Mouse (Mus musculus): ENCODE measurements around the gene Aldh3b2.
A peak's percentile ranks its signal among the peaks of the same experiment; 100 is the strongest.

Aldh3b2 gene

GRCm38 (mm10) chr19:3988066-3988465, 15.9 kb downstream of the Aldh3b2 start:
- DNase-seq (ENCODE audit: low read depth), result no peak

DNA sequence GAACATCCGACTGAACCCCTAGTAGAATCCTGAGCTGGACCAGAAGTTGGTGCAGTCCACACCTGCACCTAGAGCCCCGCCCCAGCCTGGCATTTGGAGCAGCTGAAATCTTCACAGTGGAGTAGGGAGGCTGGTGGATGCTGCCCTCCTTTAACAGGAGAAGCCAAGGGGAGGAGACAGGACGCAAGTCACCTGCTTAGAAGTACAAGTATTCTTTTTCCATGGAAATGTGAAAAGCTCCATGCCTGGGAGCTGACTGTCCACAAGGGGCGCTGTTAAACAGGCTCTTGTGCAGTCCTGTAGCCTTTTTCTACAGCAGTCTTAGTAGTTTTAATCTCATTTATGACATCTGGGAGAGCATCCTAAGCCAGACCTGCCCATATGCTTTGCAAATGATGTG, 16.6 kb downstream of the Aldh3b2 start:
- no peak for DNase-seq (ENCODE audit: low read depth)

DNA sequence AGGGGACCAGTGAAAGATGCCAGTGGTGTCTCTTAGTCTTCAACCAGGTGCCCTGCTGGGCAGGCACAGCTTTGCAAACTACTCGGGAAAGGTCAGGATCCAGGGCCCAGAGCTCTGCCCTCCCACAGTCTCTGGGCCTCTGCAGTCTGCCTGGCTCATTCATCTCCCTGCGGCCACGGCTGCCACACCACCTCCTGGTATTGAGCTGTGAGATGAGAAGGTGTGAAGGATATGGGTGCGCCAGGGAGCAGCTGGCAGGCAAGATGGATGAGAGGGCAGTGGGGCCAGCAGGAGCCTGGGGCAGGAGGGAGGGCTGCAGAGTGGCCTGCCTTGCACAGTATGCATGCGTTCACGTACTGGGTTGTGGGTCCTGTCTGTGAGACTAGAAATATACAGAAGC, 18.7 kb downstream of the Aldh3b2 start:
- no peak for DNase-seq (ENCODE audit: low read depth)

- no peak for DNase-seq (ENCODE audit: low read depth)
Observed at GRCm38 (mm10) chr19:3991562-3991961, 19.4 kb downstream of the Aldh3b2 start.

DNA sequence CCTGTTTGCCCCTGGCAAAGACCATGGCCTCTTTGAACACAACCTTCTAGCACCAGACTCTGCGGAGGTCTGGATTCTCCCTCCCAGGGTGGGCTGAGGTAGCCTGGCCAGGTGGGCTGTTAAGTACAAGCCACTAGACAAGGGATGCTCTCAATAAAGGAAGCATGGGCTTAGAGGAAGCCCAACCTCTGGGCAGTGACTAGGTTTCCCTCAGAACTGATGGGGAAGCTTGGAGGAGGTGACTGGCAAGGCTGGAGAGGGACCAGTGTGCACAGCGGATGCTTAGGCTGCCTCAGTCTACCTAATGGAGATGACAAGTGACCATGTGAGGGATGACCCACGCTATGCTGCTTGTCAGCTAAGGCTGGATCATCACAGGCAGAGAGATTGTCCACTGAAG, 19.8 kb downstream of the Aldh3b2 start:
- DNase-seq (ENCODE audit: low read depth), result no peak

GRCm38 (mm10) chr19:3992416-3992815, 20.3 kb downstream of the Aldh3b2 start, which contains the start of gene Tbx10:
TSS of gene Tbx10 (plus strand) at chr19:3992752.
- DNase-seq (ENCODE audit: low read depth), result no peak

DNA sequence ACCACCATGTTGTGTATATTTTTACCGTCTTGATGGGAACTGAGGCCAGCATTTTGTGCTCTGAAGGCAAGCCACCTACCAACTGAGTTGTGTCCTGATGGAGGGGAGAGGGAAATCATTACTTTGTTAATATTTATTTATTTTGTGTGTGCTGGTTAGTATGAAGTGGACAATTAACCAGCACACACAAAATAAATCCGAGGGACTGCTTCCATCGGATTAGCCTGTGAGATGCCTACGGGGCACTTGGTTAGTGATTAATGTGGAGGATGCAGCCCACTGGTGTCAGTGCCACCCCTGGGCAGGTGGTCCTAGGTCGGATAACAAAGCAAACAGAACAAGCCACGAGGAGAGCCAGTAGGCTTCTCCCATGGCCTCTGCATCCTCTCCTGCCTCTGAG, 22.8 kb downstream of the Aldh3b2 start:
- no peak for DNase-seq (ENCODE audit: low read depth)

GRCm38 (mm10) chr19:3995505-3995904, 23.4 kb downstream of the Aldh3b2 start:
- DNase-seq (ENCODE audit: low read depth), result no peak

GRCm38 (mm10) chr19:3996106-3996505, 24.0 kb downstream of the Aldh3b2 start:
- peak; percentile 21 for DNase-seq (ENCODE audit: low read depth)

- no peak for DNase-seq (ENCODE audit: low read depth)
Observed at GRCm38 (mm10) chr19:3996747-3997146, 24.6 kb downstream of the Aldh3b2 start.

DNA sequence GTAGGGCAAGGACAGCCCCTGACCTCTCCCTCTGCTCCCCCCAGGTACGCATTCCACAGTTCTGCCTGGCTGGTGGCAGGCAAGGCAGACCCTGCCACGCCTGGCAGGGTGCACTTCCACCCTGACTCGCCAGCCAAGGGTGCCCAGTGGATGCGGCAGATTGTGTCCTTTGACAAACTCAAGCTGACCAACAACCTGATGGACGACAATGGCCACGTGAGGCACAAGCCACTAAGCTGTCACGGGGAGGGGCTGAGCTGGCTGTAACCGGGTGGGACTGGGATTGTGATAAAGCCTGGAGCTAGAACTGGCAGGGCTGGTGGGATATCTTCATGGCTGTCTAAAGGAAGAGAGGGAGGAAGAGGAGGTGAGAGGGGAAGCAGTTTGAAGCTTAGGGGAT, 25.1 kb downstream of the Aldh3b2 start:
- DNase-seq (ENCODE audit: low read depth), result no peak

DNA sequence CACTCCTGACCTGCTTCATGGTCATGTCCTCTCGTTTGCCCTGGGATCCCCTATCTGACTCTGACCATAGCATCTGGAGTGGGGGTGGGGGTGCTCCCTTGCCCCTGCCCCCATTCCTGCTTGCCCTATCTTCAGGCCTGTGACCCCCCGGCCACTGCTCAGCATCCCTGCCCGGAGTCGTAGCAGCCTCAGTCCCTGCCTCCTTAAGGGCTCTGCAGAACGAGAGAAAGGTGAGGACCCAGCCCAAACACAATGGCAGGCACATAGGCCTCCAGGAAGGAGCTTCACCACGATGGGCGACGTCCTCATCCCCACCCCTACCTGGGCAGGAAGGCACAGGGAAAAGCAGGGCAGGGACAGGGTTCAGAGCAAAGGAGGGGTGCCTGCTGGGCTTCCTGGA, 26.2 kb downstream of the Aldh3b2 start:
- no peak for DNase-seq (ENCODE audit: low read depth)

GRCm38 (mm10) chr19:3999121-3999730, 27.1 kb downstream of the Aldh3b2 start:
- peak; percentile 60 for DNase-seq (ENCODE audit: low read depth)

DNA sequence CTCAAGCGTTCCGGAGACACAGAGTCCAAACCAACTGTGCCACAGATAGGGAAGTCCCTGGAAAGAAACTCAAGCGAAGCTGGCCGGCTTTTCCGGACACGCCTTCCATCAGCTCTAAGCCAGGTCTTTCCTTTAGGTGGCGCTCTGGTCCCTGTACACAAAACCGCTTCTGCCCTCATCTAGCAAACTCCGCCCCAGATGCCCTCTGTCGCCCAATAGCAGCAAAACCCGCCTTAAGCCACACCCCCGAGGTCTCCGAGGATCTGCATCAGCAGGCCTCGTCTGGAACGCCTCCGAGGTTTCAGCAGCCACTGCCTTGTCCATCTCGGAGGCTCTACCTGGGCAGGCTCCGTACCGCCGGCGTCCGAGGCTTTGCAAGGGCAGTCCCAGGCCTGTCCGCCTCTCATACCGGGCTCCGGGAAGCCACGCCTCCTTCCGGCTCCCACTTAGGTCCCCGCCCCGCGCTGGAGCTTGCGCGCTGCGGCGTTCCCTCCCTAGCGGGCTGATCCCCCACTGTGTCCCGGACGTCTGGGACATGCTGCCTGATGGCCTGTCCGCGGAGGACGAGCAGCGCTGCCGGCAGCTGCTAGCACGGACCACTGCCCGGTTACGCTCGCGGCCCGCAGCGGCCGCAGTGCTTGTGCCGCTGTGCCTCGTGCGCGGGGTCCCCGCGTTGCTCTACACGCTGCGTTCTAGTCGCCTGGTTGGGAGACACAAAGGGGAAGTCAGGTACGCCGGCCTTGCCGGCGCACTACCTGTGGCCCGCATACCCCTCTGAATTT, 28.2 kb downstream of the Aldh3b2 start, which contains the start of the genes Nudt8 and Gm49405:
Gene Nudt8, plus strand, starts transcription at position 462 of the 782 bp plus-strand sequence.
Gene Gm49405, plus strand, starts transcription at position 508 of the 782 bp plus-strand sequence.
- peak; percentile 99 for DNase-seq (ENCODE audit: low read depth)

GRCm38 (mm10) chr19:4000949-4001525, 28.9 kb downstream of the Aldh3b2 start:
- peak; percentile 47 for DNase-seq (ENCODE audit: low read depth)

DNA sequence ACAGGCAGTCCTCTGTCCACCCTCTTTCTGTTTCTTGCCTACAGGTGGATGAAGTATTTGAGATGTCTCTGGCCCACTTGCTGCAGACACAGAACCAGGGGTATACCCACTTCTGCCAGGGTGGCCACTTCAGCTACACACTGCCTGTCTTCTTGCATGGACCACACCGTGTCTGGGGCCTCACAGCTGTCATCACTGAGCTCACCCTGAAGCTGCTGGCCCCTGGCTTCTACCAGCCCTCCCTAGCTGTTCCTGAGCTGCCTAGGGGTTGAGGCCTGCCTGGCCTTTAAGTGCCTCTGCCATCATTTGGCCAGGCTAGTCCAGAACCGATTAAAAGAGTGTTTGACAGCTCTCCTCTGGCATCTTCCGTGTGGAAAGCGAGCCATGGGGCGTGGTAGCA, 29.6 kb downstream of the Aldh3b2 start:
- no peak for DNase-seq (ENCODE audit: low read depth)

GRCm38 (mm10) chr19:4003112-4003511, 31.0 kb downstream of the Aldh3b2 start, which contains the start of gene Doc2g:
TSS of gene Doc2g (plus strand) at chr19:4003313.
- DNase-seq (ENCODE audit: low read depth), result no peak

DNA sequence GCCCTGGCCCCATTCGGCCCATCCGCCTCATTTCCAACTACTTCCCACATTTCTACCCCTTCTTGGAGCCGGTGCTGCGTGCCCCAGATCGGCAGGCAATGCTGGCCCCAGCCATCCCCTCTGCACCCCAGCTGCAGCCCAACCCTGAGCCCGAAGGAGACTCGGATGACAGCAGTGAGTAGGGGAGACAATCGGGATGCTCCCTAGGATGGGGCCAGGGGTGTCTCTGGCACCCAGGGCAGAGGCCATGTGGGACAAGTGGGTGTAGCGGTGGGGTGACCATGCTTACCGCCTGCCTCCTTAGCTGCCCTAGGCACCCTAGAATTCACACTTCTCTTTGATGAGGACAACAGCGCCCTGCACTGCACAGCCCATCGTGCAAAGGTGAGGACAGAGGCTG, 31.5 kb downstream of the Aldh3b2 start:
- DNase-seq (ENCODE audit: low read depth), result no peak

GRCm38 (mm10) chr19:4004331-4004730, 32.2 kb downstream of the Aldh3b2 start:
- no peak for DNase-seq (ENCODE audit: low read depth)

DNA sequence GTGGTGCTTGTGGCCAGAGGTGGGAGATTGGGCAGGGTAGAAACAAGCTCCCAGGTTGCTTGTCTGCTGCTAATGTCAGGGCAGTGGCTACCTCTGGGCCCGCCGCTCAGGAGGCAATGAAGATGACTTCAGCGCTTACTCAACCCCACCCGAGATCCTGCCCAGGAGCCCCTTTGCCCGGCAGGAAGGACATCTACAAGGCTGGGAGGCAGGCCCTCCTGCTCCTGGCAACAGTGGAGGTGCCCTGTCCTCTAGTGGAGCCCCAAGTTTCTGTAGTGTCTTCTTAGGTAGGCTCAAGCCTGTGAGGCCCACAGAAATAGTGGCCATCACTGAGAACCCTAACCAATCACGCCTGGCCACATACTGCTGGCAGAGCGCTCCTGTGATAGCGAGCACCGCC, 33.0 kb downstream of the Aldh3b2 start:
- DNase-seq (ENCODE audit: low read depth), result no peak

DNA sequence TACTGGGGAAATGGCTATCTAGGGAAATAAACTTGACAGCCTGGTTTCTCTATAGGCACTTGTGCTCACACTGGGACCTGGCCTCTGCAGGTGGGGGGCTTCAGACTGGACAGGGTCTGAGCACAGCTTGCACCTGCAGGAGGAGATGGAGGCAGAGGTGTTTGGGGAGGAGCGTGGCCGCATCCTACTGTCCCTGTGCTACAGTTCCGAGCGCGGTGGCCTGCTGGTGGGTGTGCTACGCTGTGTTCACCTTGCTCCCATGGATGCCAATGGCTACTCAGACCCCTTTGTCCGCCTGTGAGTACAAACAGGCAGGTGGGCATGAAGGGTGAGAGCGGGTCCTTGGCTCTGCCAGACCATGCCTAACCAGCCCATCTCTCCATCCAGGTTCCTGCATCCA, 33.8 kb downstream of the Aldh3b2 start:
- no peak for DNase-seq (ENCODE audit: low read depth)

DNA sequence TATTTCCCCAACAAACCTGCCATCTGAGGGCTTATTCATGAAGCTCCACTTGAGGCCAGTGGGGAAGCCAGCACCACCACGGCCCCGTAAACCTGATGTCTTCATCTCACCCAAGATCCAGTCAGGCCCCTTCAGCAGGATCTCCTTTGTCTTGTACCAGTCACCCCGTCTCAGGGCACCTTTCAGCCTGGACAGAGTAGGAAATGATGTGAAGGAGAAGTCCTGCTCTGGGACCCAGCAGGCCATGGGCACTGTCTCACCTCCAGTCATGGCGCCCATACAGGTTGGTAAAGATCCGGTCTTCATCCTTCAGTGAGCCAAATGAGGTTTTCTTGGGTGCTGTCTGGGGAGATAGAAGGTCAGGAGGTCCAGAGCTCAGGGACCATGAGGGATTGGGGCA, 39.0 kb downstream of the Aldh3b2 start:
- DNase-seq (ENCODE audit: low read depth), result no peak

DNA sequence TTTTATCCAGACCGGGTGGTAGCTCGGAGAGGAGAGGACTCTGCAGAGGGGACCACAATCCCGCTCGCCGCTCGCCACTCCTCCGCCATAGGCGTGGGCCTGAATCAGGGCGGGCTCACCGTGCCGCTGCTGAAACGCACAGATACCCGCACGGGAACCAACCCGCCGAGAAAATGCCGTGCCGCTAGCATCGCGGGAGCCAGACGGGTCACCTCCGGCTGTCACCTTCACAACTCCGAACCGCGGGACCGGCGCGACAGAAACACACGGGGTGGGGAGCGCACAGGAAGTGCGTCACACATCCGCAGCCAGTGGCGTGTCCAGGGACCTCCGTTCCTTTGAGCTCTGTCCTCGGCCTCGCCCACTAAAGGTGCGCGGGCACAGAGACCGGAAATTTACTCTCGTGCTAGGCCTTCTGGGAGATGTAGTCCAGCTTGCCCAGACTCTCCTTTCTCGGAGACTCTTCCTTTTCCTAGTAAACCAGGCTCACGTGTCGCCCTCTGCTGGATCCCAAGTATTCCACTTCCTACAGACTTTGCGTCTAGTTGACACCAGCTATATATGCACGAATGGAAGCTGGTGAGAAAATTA, 40.4 kb downstream of the Aldh3b2 start, which contains the start of gene Ndufv1:
Gene Ndufv1, minus strand, starts transcription at position 375 of the 591 bp plus-strand sequence.
- DNase-seq (ENCODE audit: low read depth), result peak; percentile 99

All from 416B (cell line).